Mouse (Mus musculus): ENCODE data around the gene Slc22a2.
"Not testable (repeated sequence)": the region's sequence is repeated elsewhere in the genome, so short reads cannot be mapped to it uniquely, and the experiment has no call there.

DNA sequence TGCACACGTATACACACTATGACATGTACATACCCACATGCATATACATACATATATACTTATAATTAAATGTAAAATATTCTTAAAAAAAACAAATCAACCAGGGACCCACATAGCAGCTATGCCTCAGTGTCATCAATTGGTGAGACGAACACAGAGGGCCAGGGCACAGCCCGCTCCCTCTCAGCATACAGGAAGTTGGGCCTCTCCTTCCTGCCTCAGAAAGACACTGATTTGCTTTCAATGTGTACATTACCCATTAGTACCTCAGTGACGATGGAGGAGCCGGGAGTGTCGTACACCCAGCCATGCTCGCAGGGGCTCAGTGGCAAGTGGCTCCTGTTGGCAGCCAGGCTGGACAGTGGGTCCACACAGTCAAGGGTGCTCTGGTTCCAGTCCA lies 91.0 kb downstream of the Slc22a2 start:
- not testable (repeated sequence) for TF ChIP-seq CTCF, POLR2A (IDR thresholded peaks at IDR 0.05; ENCODE audit: extremely low read depth, insufficient read depth, low read length)
